Mouse (Mus musculus): ENCODE results near the gene Kansl1. TPM values are rescaled to one million over a fixed set of nuclear protein-coding genes. Genes with fewer than 3 reads are reported as not detected.

The Kansl1 gene
- polyA plus RNA-seq, 1 experiment: 60.1 TPM

GRCm38 (mm10) chr11:104310226-104310887 is 158.3 kb downstream of the Kansl1 start:
- TF ChIP-seq POLR2A (IDR thresholded peaks at IDR 0.05; ENCODE audit: low read depth, low read length) (no peak), CTCF (IDR thresholded peaks at IDR 0.05; ENCODE audit: extremely low read depth, insufficient read length, insufficient replicate concordance, low read depth, low read length) (no peak)
- 7% methylated on average over 23 of the region's 23 CpGs for WGBS
- Histone ChIP-seq H3K4me1 (ENCODE audit: control insufficient read depth, insufficient read depth, insufficient read length, low read length) (peaks cover 28% of the 10 kb centered on the region), H3K27ac (ENCODE audit: insufficient read depth, low read depth, low read length) (peak overlapping the region; percentile 32; the same call in 1 of the 2 replicates), H3K27me3 (ENCODE audit: control insufficient read depth, insufficient read depth, low read length) (no peaks in the 10 kb centered on the region), H3K4me3 (ENCODE audit: low read depth, low read length) (peak overlapping the region; percentile 67), H3K36me3 (ENCODE audit: control insufficient read depth, insufficient read depth, low read length) (no peaks in the 10 kb centered on the region)

GRCm38 (mm10) chr11:104309377-104310225 is 159.1 kb downstream of the Kansl1 start:
- Histone ChIP-seq H3K4me1 (ENCODE audit: control insufficient read depth, insufficient read depth, insufficient read length, low read length) (peaks cover 28% of the 10 kb centered on the region), H3K27ac (ENCODE audit: insufficient read depth, low read depth, low read length) (no peak overlapping the region), H3K4me3 (ENCODE audit: low read depth, low read length) (peak overlapping the region; percentile 67), H3K27me3 (ENCODE audit: control insufficient read depth, insufficient read depth, low read length) (no peaks in the 10 kb centered on the region), H3K36me3 (ENCODE audit: control insufficient read depth, insufficient read depth, low read length) (no peaks in the 10 kb centered on the region)
- 39% methylated on average over 12 of the region's 12 CpGs for WGBS
- TF ChIP-seq CTCF (IDR thresholded peaks at IDR 0.05; ENCODE audit: extremely low read depth, insufficient read length, insufficient replicate concordance, low read depth, low read length): no peak
- no peak for TF ChIP-seq POLR2A (IDR thresholded peaks at IDR 0.05; ENCODE audit: low read depth, low read length)

GRCm38 (mm10) chr11:104307136-104307535 is 161.5 kb downstream of the Kansl1 start:
- WGBS: 29% methylated on average over 4 of the region's 4 CpGs
- Histone ChIP-seq H3K36me3 (ENCODE audit: control insufficient read depth, insufficient read depth, low read length) (no peaks in the 10 kb centered on the region), H3K27ac (ENCODE audit: insufficient read depth, low read depth, low read length) (peak overlapping the region; percentile 21; the same call in 1 of the 2 replicates)

GRCm38 (mm10) chr11:104306483-104306882 is 162.2 kb downstream of the Kansl1 start:
- no peaks in the 10 kb centered on the region for H3K36me3 ChIP-seq (ENCODE audit: control insufficient read depth, insufficient read depth, low read length)
- peak overlapping the region; percentile 21 for H3K27ac ChIP-seq (ENCODE audit: insufficient read depth, low read depth, low read length)
- TF ChIP-seq POLR2A (IDR thresholded peaks at IDR 0.05; ENCODE audit: low read depth, low read length) (no peak), CTCF (IDR thresholded peaks at IDR 0.05; ENCODE audit: extremely low read depth, insufficient read length, insufficient replicate concordance, low read depth, low read length) (no peak)
- H3K4me1 ChIP-seq (ENCODE audit: control insufficient read depth, insufficient read depth, insufficient read length, low read length): peaks cover 28% of the 10 kb centered on the region
- no peak overlapping the region for H3K4me3 ChIP-seq (ENCODE audit: low read depth, low read length)
- 30% methylated on average over 13 of the region's 13 CpGs for WGBS
- H3K27me3 ChIP-seq (ENCODE audit: control insufficient read depth, insufficient read depth, low read length): no peaks in the 10 kb centered on the region

More at GRCm38 (mm10) chr11:104307136-104307535, 161.5 kb downstream of the Kansl1 start:
- Histone ChIP-seq H3K4me1 (ENCODE audit: control insufficient read depth, insufficient read depth, insufficient read length, low read length) (peaks cover 28% of the 10 kb centered on the region), H3K4me3 (ENCODE audit: low read depth, low read length) (no peak overlapping the region), H3K27me3 (ENCODE audit: control insufficient read depth, insufficient read depth, low read length) (no peaks in the 10 kb centered on the region)
- TF ChIP-seq CTCF (IDR thresholded peaks at IDR 0.05; ENCODE audit: extremely low read depth, insufficient read length, insufficient replicate concordance, low read depth, low read length): no peak
- TF ChIP-seq POLR2A (IDR thresholded peaks at IDR 0.05; ENCODE audit: low read depth, low read length): no peak

GRCm38 (mm10) chr11:104305711-104306110 is 162.9 kb downstream of the Kansl1 start:
- Histone ChIP-seq H3K36me3 (ENCODE audit: control insufficient read depth, insufficient read depth, low read length) (no peaks in the 10 kb centered on the region), H3K27ac (ENCODE audit: insufficient read depth, low read depth, low read length) (no peak overlapping the region), H3K4me1 (ENCODE audit: control insufficient read depth, insufficient read depth, insufficient read length, low read length) (peaks cover 23% of the 10 kb centered on the region), H3K27me3 (ENCODE audit: control insufficient read depth, insufficient read depth, low read length) (no peaks in the 10 kb centered on the region), H3K4me3 (ENCODE audit: low read depth, low read length) (no peak overlapping the region)
- TF ChIP-seq CTCF (IDR thresholded peaks at IDR 0.05; ENCODE audit: extremely low read depth, insufficient read length, insufficient replicate concordance, low read depth, low read length) (no peak), POLR2A (IDR thresholded peaks at IDR 0.05; ENCODE audit: low read depth, low read length) (no peak)
- 85% methylated on average over 7 of the region's 7 CpGs for WGBS

GRCm38 (mm10) chr11:104303088-104303960 is 165.3 kb downstream of the Kansl1 start:
- 84% methylated on average over 8 of the region's 8 CpGs for WGBS
- TF ChIP-seq POLR2A (IDR thresholded peaks at IDR 0.05; ENCODE audit: low read depth, low read length): no peak
- no peak for TF ChIP-seq CTCF (IDR thresholded peaks at IDR 0.05; ENCODE audit: extremely low read depth, insufficient read length, insufficient replicate concordance, low read depth, low read length)
- peaks cover 16% of the 10 kb centered on the region for H3K4me1 ChIP-seq (ENCODE audit: control insufficient read depth, insufficient read depth, insufficient read length, low read length)

More at GRCm38 (mm10) chr11:104303088-104303960, 165.3 kb downstream of the Kansl1 start:
- H3K36me3 ChIP-seq (ENCODE audit: control insufficient read depth, insufficient read depth, low read length): no peaks in the 10 kb centered on the region
- no peak overlapping the region for H3K4me3 ChIP-seq (ENCODE audit: low read depth, low read length)
- H3K27ac ChIP-seq (ENCODE audit: insufficient read depth, low read depth, low read length): no peak overlapping the region
- H3K27me3 ChIP-seq (ENCODE audit: control insufficient read depth, insufficient read depth, low read length): no peaks in the 10 kb centered on the region
